Mouse (Mus musculus) c-Kit-positive CD71-positive TER-119-negative erythroid progenitor cells, embryonic 14.5 days (primary cell): ENCODE measurements around the gene Thbs3.

Source experiments
- DNase-seq: peaks from one replicate; pipeline ENCODE4 v3.0.0-alpha.2; 2013; ENCODE audit warnings: low read depth

The Thbs3 gene

GRCm38 (mm10) chr3:89214681-89215411, at the start of gene Thbs3:
TSS of gene Thbs3 (plus strand) at chr3:89215180.
- no peak for DNase-seq

GRCm38 (mm10) chr3:89165268-89165870, 49.6 kb upstream of the Thbs3 start:
- no peak for DNase-seq

- no peak for DNase-seq
These were observed 48.0 kb upstream of the Thbs3 start for GRCm38 (mm10) chr3:89166945-89167344.

GRCm38 (mm10) chr3:89174844-89175243, 40.1 kb upstream of the Thbs3 start:
- DNase-seq, result no peak

- DNase-seq, result no peak
These were observed 39.4 kb upstream of the Thbs3 start for GRCm38 (mm10) chr3:89175544-89175943.

- DNase-seq, result no peak
These were observed 38.6 kb upstream of the Thbs3 start for GRCm38 (mm10) chr3:89176421-89176820.

- peak; percentile 96 for DNase-seq
These were observed 37.5 kb upstream of the Thbs3 start, which contains the start of gene Scamp3 for GRCm38 (mm10) chr3:89177242-89178106. TSS of gene Scamp3 (plus strand) at chr3:89177473.

GRCm38 (mm10) chr3:89178107-89178385, 36.9 kb upstream of the Thbs3 start:
- DNase-seq, result no peak

- no peak for DNase-seq
These were observed 35.9 kb upstream of the Thbs3 start for GRCm38 (mm10) chr3:89179056-89179455.

- no peak for DNase-seq
These were observed 33.1 kb upstream of the Thbs3 start for GRCm38 (mm10) chr3:89181749-89182500.

- no peak for DNase-seq
These were observed 32.4 kb upstream of the Thbs3 start for GRCm38 (mm10) chr3:89182531-89183057.

GRCm38 (mm10) chr3:89183058-89183958, 31.7 kb upstream of the Thbs3 start, which contains the start of gene Fam189b:
TSS of gene Fam189b (plus strand) at chr3:89183143.
- DNase-seq, result no peak

- no peak for DNase-seq
These were observed 31.0 kb upstream of the Thbs3 start for GRCm38 (mm10) chr3:89183959-89184315.

GRCm38 (mm10) chr3:89187197-89187596, 27.8 kb upstream of the Thbs3 start:
- DNase-seq, result no peak

- no peak for DNase-seq
These were observed 27.1 kb upstream of the Thbs3 start for GRCm38 (mm10) chr3:89187690-89188477.

GRCm38 (mm10) chr3:89188478-89188875, 26.5 kb upstream of the Thbs3 start:
- no peak for DNase-seq

GRCm38 (mm10) chr3:89190436-89190835, 24.5 kb upstream of the Thbs3 start:
- no peak for DNase-seq

GRCm38 (mm10) chr3:89193351-89193750, 21.6 kb upstream of the Thbs3 start:
- DNase-seq, result no peak

GRCm38 (mm10) chr3:89193853-89194252, 21.1 kb upstream of the Thbs3 start:
- no peak for DNase-seq
